Mouse (Mus musculus): ENCODE measurements around the gene Gm14692. TPM values are rescaled to one million over a fixed set of nuclear protein-coding genes. Genes with fewer than 3 reads are reported as not detected.

The Gm14692 gene
- polyA plus RNA-seq (2017; shearing (Covaris generic)), result not detected

GRCm38 (mm10) chrX:67695398-67695797, at the start of gene Gm14692:
Gene Gm14692 (plus strand): TSS chrX:67695698.

GRCm38 (mm10) chrX:67693462-67693861, 2.0 kb upstream of the Gm14692 start, which contains the start of gene Gm1140:
Gene Gm1140 (minus strand): TSS chrX:67693562.

Other genes with a start within 250 kb of the Gm14692 start
- gene Gm1140, start 2.1 kb upstream of the Gm14692 start, polyA plus RNA-seq (2017; shearing (Covaris generic)), result not detected
- not detected for gene 4933436I01Rik, start 225.8 kb downstream of the Gm14692 start, polyA plus RNA-seq (2017; shearing (Covaris generic))

Measured in CD4-positive, CD25-positive, alpha-beta regulatory T cell, adult 9 weeks (primary cell).